Mouse (Mus musculus) neural tube, embryonic 12.5 days (tissue): ENCODE results near the gene Btbd8. TPM values are rescaled to one million over a fixed set of nuclear protein-coding genes. Genes with fewer than 3 reads are reported as not detected.

ENCODE experiments used
- ATAC-seq: fragments of 200-750 bp; cut with Nextera tagmentation; 2 replicates; pipeline ENCODE4 v1.8.0; 2017; ENCODE audit warnings: low read depth, mild to moderate bottlenecking, moderate TSS enrichment, moderate library complexity; ENCODE audit not compliant: low FRiP score
- H3K27ac ChIP-seq: fragments of 300-500 bp; sonication (generic); 2 replicates; pipeline ENCODE4 v1.5.1; 2016
- H3K27me3 ChIP-seq: fragments of 300-500 bp; sonication (generic); replicated peaks from 2 replicates; pipeline ENCODE4 v1.6.1; 2016; ENCODE audit warnings: mild to moderate bottlenecking
- H3K36me3 ChIP-seq: fragments of 300-500 bp; sonication (generic); 2 replicates; pipeline ENCODE4 v1.6.1; 2016; ENCODE audit warnings: mild to moderate bottlenecking
- H3K4me1 ChIP-seq: fragments of 300-500 bp; sonication (generic); 2 replicates; pipeline ENCODE4 v1.6.1; 2016
- H3K4me2 ChIP-seq: fragments of 300-500 bp; sonication (generic); replicated peaks from 2 replicates; pipeline ENCODE4 v1.6.1; 2016; ENCODE audit warnings: mild to moderate bottlenecking
- H3K4me3 ChIP-seq: fragments of 300-500 bp; sonication (generic); 2 replicates; pipeline ENCODE4 v1.5.1; 2016
- H3K9ac ChIP-seq: fragments of 300-500 bp; sonication (generic); 2 replicates; pipeline ENCODE4 v1.6.1; 2016; ENCODE audit warnings: mild to moderate bottlenecking
- H3K9me3 ChIP-seq: fragments of 300-500 bp; sonication (generic); 2 replicates; pipeline ENCODE4 v1.6.1; 2016; ENCODE audit warnings: mild to moderate bottlenecking
- WGBS: fragments of 180-500 bp; shearing (Covaris S2); methylation state at CpG from one replicate; pipeline ENCODE4 v1.1.7; 2016; 5-methylcytosine and 5-hydroxymethylcytosine counted together
- polyA plus RNA-seq: library from polyadenylated mRNA; unstranded; fragments of >200 nt; fragmentation: Nextera tagmentation; extraction: Ambion mirVana; gene quantifications from 2 replicates; pipeline ENCODE4 v1.2.1, GENCODE M21; 2016

Gene Btbd8
- polyA plus RNA-seq, 1 experiment from 2014 or later = 9.3 TPM

GRCm38 (mm10) chr5:107524281-107524680 is 86.5 kb downstream of the Btbd8 start:
- Histone ChIP-seq H3K4me3 (no peak overlapping the region), H3K36me3 (no peaks in the 10 kb centered on the region), H3K9me3 (no peaks in the 10 kb centered on the region), H3K9ac (no peak overlapping the region), H3K4me1 (no peaks in the 10 kb centered on the region), H3K27me3 (no peaks in the 10 kb centered on the region), H3K27ac (no peak overlapping the region), H3K4me2 (no peak overlapping the region)
- ATAC-seq = no peak
- 84% methylated on average over 10 of the region's 10 CpGs for WGBS

- no peak overlapping the region for H3K4me3 ChIP-seq
- H3K4me2 ChIP-seq = no peak overlapping the region
- H3K27me3 ChIP-seq = no peaks in the 10 kb centered on the region
- H3K27ac ChIP-seq = no peak overlapping the region
- H3K9ac ChIP-seq = no peak overlapping the region
- ATAC-seq = no peak
- H3K4me1 ChIP-seq = no peaks in the 10 kb centered on the region
- 93% methylated on average over 3 of the region's 3 CpGs for WGBS
- no peaks in the 10 kb centered on the region for H3K36me3 ChIP-seq
- no peaks in the 10 kb centered on the region for H3K9me3 ChIP-seq
These were observed 91.1 kb downstream of the Btbd8 start for GRCm38 (mm10) chr5:107528856-107529255.

GRCm38 (mm10) chr5:107533590-107533989 is 95.8 kb downstream of the Btbd8 start:
- Histone ChIP-seq H3K4me3 (no peak overlapping the region), H3K27me3 (no peaks in the 10 kb centered on the region), H3K9me3 (no peaks in the 10 kb centered on the region), H3K27ac (no peak overlapping the region), H3K4me2 (no peak overlapping the region), H3K4me1 (no peaks in the 10 kb centered on the region), H3K36me3 (no peaks in the 10 kb centered on the region), H3K9ac (no peak overlapping the region)
- 74% methylated on average over 2 of the region's 2 CpGs for WGBS
- ATAC-seq = no peak

- 72% methylated on average over 15 of the region's 15 CpGs for WGBS
- H3K27me3 ChIP-seq = no peaks in the 10 kb centered on the region
- H3K4me2 ChIP-seq = no peak within 1 kb of the TSS
- no peak for ATAC-seq
- no peaks in the 10 kb centered on the region for H3K36me3 ChIP-seq
- no peaks in the 10 kb centered on the region for H3K4me1 ChIP-seq
- H3K27ac ChIP-seq = no peak within 1 kb of the TSS
- H3K9me3 ChIP-seq = no peaks in the 10 kb centered on the region
- no peak within 1 kb of the TSS for H3K4me3 ChIP-seq
- no peak within 1 kb of the TSS for H3K9ac ChIP-seq
These were observed 96.8 kb downstream of the Btbd8 start, which contains the start of gene 1700028K03Rik for GRCm38 (mm10) chr5:107534581-107534980. Gene 1700028K03Rik, plus strand, starts transcription at chr5:107534709.

- H3K4me2 ChIP-seq = no peak overlapping the region
- H3K27ac ChIP-seq = no peak overlapping the region
- no peak overlapping the region for H3K4me3 ChIP-seq
- H3K9ac ChIP-seq = no peak overlapping the region
- H3K9me3 ChIP-seq = no peaks in the 10 kb centered on the region
- H3K27me3 ChIP-seq = no peaks in the 10 kb centered on the region
- 36% methylated on average over 7 of the region's 7 CpGs for WGBS
- H3K36me3 ChIP-seq = no peaks in the 10 kb centered on the region
- ATAC-seq = no peak
- no peaks in the 10 kb centered on the region for H3K4me1 ChIP-seq
These were observed 103.9 kb downstream of the Btbd8 start for GRCm38 (mm10) chr5:107541696-107542095.

GRCm38 (mm10) chr5:107545927-107546326 is 108.1 kb downstream of the Btbd8 start:
- Histone ChIP-seq H3K9me3 (no peaks in the 10 kb centered on the region), H3K4me3 (no peak overlapping the region), H3K27me3 (no peaks in the 10 kb centered on the region), H3K36me3 (0 out of 2 replicates have a peak, but pooled peaks cover 3% of the 10 kb centered on the region), H3K4me2 (no peak overlapping the region), H3K27ac (no peak overlapping the region), H3K4me1 (no peaks in the 10 kb centered on the region), H3K9ac (no peak overlapping the region)
- 82% methylated on average over 4 of the region's 4 CpGs for WGBS
- ATAC-seq = no peak

GRCm38 (mm10) chr5:107547955-107548354 is 110.2 kb downstream of the Btbd8 start:
- Histone ChIP-seq H3K4me1 (no peaks in the 10 kb centered on the region), H3K9me3 (no peaks in the 10 kb centered on the region), H3K4me3 (no peak overlapping the region), H3K27ac (no peak overlapping the region), H3K36me3 (peaks cover 10% of the 10 kb centered on the region), H3K9ac (no peak overlapping the region), H3K4me2 (no peak overlapping the region), H3K27me3 (no peaks in the 10 kb centered on the region)
- WGBS = 88% methylated on average over 3 of the region's 3 CpGs
- ATAC-seq = no peak

GRCm38 (mm10) chr5:107548444-107548843 is 110.6 kb downstream of the Btbd8 start:
- Histone ChIP-seq H3K9me3 (no peaks in the 10 kb centered on the region), H3K27me3 (no peaks in the 10 kb centered on the region), H3K4me3 (no peak overlapping the region), H3K36me3 (peaks cover 10% of the 10 kb centered on the region), H3K4me2 (no peak overlapping the region), H3K27ac (no peak overlapping the region), H3K9ac (no peak overlapping the region), H3K4me1 (no peaks in the 10 kb centered on the region)
- no peak for ATAC-seq
- 85% methylated on average over 3 of the region's 3 CpGs for WGBS

GRCm38 (mm10) chr5:107554336-107554735 is 116.5 kb downstream of the Btbd8 start:
- ATAC-seq = no peak
- WGBS = 81% methylated on average over 5 of the region's 5 CpGs
- H3K4me3 ChIP-seq = no peak overlapping the region
- no peak overlapping the region for H3K9ac ChIP-seq
- H3K27me3 ChIP-seq = no peaks in the 10 kb centered on the region
- H3K4me1 ChIP-seq = no peaks in the 10 kb centered on the region
- no peak overlapping the region for H3K4me2 ChIP-seq
- peaks cover 23% of the 10 kb centered on the region for H3K36me3 ChIP-seq
- no peaks in the 10 kb centered on the region for H3K9me3 ChIP-seq
- no peak overlapping the region for H3K27ac ChIP-seq

- Histone ChIP-seq H3K27ac (no peak overlapping the region), H3K9ac (no peak overlapping the region), H3K36me3 (peaks cover 33% of the 10 kb centered on the region), H3K9me3 (no peaks in the 10 kb centered on the region), H3K27me3 (no peaks in the 10 kb centered on the region), H3K4me1 (no peaks in the 10 kb centered on the region), H3K4me3 (no peak overlapping the region), H3K4me2 (no peak overlapping the region)
- WGBS = 81% methylated on average over 3 of the region's 3 CpGs
- ATAC-seq = no peak
These were observed 119.2 kb downstream of the Btbd8 start for GRCm38 (mm10) chr5:107556969-107557368.

Other genes with a start within 250 kb of the Btbd8 start
- 7.7 and 8.8 TPM in 2 replicates for gene Tgfbr3, start 148.4 kb upstream of the Btbd8 start, polyA plus RNA-seq
- gene Brdt, start 106.8 kb upstream of the Btbd8 start, polyA plus RNA-seq = 1.8 and 2.1 TPM in 2 replicates
- gene Ephx4, start 35.3 kb upstream of the Btbd8 start, polyA plus RNA-seq = 1.5 TPM in 2 replicates
- gene Lpcat2b, start 6.4 kb upstream of the Btbd8 start, polyA plus RNA-seq = not detected in 2 replicates
- 0.36 and 0.49 TPM in 2 replicates for gene Gm42669, start 69.6 kb downstream of the Btbd8 start, polyA plus RNA-seq
- 0.09 and 0.13 TPM in 2 replicates for gene 1700028K03Rik, start 96.7 kb downstream of the Btbd8 start, polyA plus RNA-seq
- 19.7 and 21.9 TPM in 2 replicates for gene Rpap2, start 159.4 kb downstream of the Btbd8 start, polyA plus RNA-seq
- gene Glmn, start 159.9 kb downstream of the Btbd8 start, polyA plus RNA-seq = 33.3 and 34.2 TPM in 2 replicates